Mouse (Mus musculus): Measurements from ENCODE around the gene Grk1.

The Grk1 gene

GRCm38 (mm10) chr8:13430412-13430811 lies 25.5 kb downstream of the Grk1 start:
- DNase-seq (ENCODE audit: low spot score): no peak

DNA sequence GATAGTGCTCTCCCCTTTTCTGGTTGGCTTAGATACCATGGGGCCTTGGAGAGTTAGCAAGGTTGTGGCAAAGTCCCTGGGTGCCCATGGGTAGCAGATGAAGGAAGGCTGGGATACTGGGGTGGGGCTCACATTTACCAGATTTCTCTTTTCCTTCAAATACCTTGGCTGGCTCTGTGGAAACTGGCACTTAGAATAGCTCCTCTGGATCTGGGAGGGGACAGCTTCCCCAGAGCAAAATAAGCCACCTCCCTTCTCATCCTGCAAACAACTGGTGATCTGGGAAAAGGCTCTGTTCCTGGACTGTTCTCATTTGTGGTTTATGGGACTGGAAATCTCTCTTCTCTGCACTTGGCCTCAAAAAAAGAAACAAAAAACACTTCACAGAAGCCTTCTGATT lies 26.0 kb downstream of the Grk1 start:
- DNase-seq (ENCODE audit: low spot score): no peak

- DNase-seq (ENCODE audit: low spot score): no peak
Measured at GRCm38 (mm10) chr8:13433130-13433529, 28.2 kb downstream of the Grk1 start.

DNA sequence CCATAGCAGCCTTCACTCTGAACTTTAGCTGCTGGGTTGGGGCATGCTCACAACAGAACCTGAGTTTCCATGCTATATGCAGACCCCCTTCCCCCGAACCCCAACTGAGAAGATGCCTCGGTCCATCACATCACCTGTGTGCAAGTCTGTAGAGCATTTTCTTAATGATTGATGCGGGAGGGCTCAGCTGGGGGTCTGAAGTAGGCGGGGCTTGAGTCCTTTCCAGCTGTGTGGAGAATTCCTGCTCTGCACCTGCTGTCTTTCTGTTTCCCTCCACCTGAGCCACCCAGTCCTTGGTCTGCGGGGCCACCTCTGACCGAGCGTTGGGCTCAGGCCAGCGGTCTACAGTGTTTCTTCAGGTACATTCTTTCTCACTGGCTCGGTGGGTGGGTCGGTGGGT lies 30.0 kb downstream of the Grk1 start, which contains the start of gene Tmem255b:
Gene Tmem255b, plus strand, starts transcription at position 301 of the 400 bp plus-strand sequence.
- no peak for DNase-seq (ENCODE audit: low spot score)

- DNase-seq (ENCODE audit: low spot score): no peak
Measured at GRCm38 (mm10) chr8:13436052-13436451, 31.2 kb downstream of the Grk1 start.

DNA sequence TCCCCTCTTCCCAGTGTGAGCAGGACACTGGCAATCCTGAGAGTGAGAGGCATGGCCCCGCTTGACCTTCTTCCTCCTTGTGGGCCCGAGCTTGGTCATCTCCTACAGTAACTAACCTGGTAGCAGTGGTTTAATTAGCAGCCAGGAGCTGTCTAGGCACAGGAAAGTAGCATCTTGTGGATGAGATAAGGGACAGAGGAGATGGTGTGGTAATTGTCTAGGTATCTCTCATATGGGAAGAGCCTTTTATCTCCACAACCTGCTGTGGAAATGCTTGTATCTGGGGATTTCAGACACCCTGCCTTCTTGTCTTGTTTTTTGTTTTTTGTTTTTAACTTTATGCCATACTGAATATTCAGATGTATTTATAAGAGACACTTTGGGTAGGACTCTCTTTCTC lies 32.6 kb downstream of the Grk1 start:
- no peak for DNase-seq (ENCODE audit: low spot score)

DNA sequence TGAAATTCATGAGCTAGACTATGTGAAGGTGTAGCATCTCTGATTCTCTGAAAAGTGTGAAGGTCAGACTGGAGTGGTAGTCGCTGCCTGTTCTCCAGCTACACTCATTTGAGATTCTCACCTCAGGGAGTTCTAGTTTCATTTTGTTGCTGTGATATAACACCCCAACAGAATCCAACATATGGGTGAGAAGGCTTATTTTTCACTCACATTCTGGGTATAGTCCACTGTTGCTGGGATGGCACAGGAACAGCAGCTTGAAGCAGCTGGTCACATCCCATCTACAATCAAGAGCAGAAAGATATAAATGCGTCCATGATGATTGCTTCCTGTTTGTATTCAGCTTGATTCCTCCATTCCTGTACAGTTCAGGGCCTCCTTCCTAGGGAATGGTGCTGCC lies 37.3 kb downstream of the Grk1 start:
- no peak for DNase-seq (ENCODE audit: low spot score)

DNA sequence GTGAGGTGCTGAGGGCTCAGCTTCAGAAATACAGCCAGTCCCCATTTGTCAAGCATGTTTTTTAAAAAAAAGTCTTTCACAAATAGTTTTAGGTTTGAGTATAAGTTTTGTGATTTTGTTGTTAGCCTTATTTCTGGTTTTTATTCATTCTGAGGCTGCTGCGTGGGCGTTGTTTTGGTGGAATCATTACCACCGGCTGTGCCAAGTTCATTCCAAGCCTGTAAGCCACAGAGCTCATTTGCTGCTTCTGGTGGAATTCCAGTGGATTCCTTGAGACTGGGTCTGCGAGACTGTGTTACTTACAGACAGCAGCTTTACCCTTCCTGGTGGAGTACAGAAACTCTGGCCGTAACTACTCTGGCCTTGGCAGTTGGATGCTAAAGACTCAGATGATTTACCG lies 41.6 kb downstream of the Grk1 start:
- no peak for DNase-seq (ENCODE audit: low spot score)

GRCm38 (mm10) chr8:13448145-13448544 lies 43.3 kb downstream of the Grk1 start:
- no peak for DNase-seq (ENCODE audit: low spot score)

- no peak for DNase-seq (ENCODE audit: low spot score)
Measured at GRCm38 (mm10) chr8:13451747-13452277, 46.9 kb downstream of the Grk1 start.

GRCm38 (mm10) chr8:13454341-13455113 lies 49.6 kb downstream of the Grk1 start:
- no peak for DNase-seq (ENCODE audit: low spot score)

- peak; percentile 65 for DNase-seq (ENCODE audit: low spot score)
Measured at GRCm38 (mm10) chr8:13455295-13455694, 50.4 kb downstream of the Grk1 start.

GRCm38 (mm10) chr8:13459431-13459830 lies 54.5 kb downstream of the Grk1 start:
- DNase-seq (ENCODE audit: low spot score): no peak

DNA sequence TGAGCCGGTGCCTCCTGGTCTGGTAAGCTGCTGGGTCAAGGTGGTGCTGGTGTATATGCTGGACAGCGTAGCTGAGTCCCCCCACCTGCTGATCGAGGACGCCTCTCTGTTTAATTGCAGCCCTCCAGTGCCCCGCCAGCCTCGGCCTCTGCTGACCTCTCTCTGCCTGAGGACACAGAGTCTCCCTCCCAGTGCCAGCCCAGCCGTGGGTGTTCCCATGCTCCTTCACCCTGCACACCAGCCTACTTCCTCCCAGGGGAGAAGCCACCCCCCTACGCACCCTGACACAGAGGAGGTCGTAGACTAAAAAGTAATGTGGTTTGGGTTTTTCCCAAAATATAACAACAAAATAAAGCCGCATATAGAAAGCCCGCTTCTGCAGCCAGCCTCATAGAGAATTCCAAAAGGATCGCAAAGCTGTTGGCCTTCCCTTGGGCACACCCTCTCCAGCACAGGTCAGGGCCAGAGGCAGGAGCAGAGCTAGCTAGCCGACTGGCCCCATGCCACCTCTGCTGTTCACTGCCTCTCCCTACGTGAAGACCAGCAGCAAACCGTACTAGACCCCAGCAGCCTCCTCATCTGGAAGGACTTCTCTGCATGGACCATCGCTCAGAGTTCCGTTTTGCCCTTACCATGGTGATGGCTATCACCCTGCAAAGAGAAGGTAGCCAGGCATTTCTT lies 56.3 kb downstream of the Grk1 start:
- DNase-seq (ENCODE audit: low spot score): no peak

DNA sequence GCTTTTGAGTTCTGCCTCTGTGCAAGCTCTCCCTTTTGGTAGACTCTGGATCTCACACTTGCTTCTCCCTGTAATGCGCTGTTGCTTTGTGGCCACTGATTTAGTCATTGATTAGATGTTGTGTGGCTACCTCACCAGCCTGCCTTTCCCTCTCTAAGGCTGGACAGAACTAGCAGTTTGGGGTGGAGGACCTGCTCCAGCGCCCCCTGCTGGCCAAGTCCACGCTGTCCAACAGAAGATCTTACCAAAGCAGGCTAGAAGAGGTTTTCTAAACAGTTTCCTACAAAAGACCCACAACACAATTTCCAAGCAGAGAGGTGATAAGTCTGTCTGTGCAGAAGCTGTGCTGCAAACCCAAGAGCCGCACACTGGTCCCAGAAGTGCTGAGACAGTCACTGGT lies 57.0 kb downstream of the Grk1 start:
- DNase-seq (ENCODE audit: low spot score): peak; percentile 72

- peak; percentile 33 for DNase-seq (ENCODE audit: low spot score)
Measured at GRCm38 (mm10) chr8:13462392-13462791, 57.5 kb downstream of the Grk1 start.

GRCm38 (mm10) chr8:13465324-13465723 lies 60.4 kb downstream of the Grk1 start:
- no peak for DNase-seq (ENCODE audit: low spot score)

DNA sequence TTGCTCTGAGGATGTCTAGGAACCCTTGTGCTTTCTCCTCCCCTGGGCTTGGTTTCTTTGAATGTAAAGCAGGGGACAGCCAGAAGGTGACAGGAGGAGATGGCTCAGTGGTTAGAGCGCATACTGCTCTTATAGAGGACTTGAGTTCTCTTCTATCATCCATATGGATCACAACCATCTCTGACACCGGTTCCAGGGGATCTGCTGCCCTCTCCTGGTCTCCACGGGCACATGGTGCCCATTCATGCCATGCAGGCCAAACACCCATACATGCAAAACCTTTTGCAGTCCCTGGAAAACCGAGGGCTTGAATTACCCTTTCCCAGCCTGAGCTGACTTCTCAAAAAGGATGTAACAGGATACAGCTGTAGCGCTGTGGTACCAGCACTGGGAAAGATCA lies 62.1 kb downstream of the Grk1 start:
- DNase-seq (ENCODE audit: low spot score): no peak

- no peak for DNase-seq (ENCODE audit: low spot score)
Measured at GRCm38 (mm10) chr8:13468737-13469136, 63.9 kb downstream of the Grk1 start.

DNA sequence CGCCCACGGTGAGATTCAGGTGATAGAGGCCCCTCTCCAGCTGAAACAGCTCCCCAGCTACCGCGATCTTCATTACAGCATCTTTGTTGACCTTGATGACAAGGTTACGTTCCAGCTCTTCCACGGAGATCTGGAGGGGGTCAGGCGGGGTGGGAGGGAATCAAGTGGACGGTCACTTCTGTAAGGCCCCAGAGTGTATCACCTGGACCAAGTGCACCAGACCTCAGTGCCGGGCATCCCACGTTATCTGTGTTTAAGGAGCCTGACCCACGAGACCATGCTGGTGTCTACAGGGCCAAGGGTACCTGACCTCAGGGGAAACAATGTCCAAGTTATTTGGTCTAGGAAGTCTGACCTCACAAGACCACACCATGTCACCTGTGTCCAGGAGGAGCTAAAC lies 66.6 kb downstream of the Grk1 start:
- DNase-seq (ENCODE audit: low spot score): no peak

Measured in urinary bladder, postnatal 14 days (tissue).